Mouse (Mus musculus): Measurements from ENCODE around the gene Wdr4. TPM values are rescaled to one million over a fixed set of nuclear protein-coding genes. Genes with fewer than 3 reads are reported as not detected.

Wdr4 gene
- polyA plus RNA-seq, 1 experiment = 19.7 TPM

DNA sequence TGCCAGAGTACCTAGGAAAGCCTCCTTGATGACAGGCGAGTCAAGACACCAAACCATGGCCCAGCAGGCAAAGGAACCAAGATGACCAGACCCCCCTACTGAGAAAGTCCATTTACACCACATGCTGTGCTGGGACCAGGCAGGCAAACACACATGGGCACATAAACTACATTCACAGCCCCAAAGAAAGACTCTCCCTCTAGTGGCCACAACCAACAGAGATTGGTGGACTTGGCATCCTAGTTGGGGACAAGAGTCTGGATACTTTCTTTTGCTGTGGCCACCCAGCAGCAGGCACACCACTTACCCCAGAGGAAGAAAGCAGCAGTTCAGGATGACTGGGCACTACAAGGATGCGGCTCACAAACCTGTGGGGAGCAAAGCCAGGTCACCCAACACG, 18.9 kb downstream of the Wdr4 start:
- no peaks in the 10 kb centered on the region for H3K4me1 ChIP-seq (ENCODE audit: control insufficient read depth, insufficient read depth, low read length)
- H3K4me3 ChIP-seq (ENCODE audit: insufficient read depth, low read length) = no peak overlapping the region
- TF ChIP-seq CTCF (IDR thresholded peaks at IDR 0.05; ENCODE audit: borderline replicate concordance, insufficient read depth, low read length) = no peak
- no peak for TF ChIP-seq POLR2A (IDR thresholded peaks at IDR 0.05; ENCODE audit: low read depth, low read length)
- no peak overlapping the region for H3K27ac ChIP-seq (ENCODE audit: insufficient read depth, low read length)

DNA sequence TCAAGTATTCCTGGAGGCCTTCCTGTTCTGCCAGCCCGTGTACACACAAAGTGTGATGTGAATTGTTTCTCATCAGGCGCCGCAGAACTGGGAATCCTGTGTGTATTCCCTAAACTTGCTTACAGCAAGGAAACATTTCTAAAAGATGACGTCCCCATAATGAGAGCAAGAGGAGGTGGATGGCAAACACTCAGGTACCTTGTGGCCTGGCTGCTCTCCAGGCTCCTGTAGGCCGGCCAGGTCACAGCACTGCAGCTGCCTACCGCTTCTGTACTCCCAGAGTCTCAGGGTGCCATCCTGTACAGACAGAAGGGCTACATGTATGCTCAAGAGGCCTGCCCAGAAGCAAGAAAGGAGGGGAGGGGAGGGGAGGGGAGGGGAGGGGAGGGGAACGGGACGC, 19.4 kb downstream of the Wdr4 start:
- TF ChIP-seq POLR2A (IDR thresholded peaks at IDR 0.05; ENCODE audit: low read depth, low read length) = no peak
- no peak for TF ChIP-seq CTCF (IDR thresholded peaks at IDR 0.05; ENCODE audit: borderline replicate concordance, insufficient read depth, low read length)
- Histone ChIP-seq H3K27ac (ENCODE audit: insufficient read depth, low read length) (no peak overlapping the region), H3K4me3 (ENCODE audit: insufficient read depth, low read length) (no peak overlapping the region), H3K4me1 (ENCODE audit: control insufficient read depth, insufficient read depth, low read length) (no peaks in the 10 kb centered on the region)

DNA sequence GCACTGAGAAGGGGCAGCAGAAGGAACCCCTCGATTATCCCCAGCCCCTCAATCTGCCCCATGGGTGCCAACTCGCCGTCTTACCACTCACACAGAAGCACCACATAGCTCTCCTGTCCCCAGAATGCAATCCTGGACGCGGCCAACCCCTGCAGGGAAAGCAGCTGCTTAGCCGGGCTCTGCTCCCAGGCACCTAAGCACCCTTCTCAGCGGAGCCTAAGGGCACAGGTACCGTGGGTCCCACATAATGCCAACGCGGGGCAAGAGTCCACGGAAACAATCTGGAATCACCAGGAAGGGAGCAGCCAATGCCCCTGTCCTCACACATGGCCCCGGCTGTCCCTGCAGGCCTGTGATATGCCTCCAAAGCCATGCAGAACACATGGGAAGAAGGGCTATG, 20.1 kb downstream of the Wdr4 start:
- no peaks in the 10 kb centered on the region for H3K4me1 ChIP-seq (ENCODE audit: control insufficient read depth, insufficient read depth, low read length)
- H3K27ac ChIP-seq (ENCODE audit: insufficient read depth, low read length) = no peak overlapping the region
- TF ChIP-seq POLR2A (IDR thresholded peaks at IDR 0.05; ENCODE audit: low read depth, low read length) (no peak), CTCF (IDR thresholded peaks at IDR 0.05; ENCODE audit: borderline replicate concordance, insufficient read depth, low read length) (no peak)
- no peak overlapping the region for H3K4me3 ChIP-seq (ENCODE audit: insufficient read depth, low read length)

DNA sequence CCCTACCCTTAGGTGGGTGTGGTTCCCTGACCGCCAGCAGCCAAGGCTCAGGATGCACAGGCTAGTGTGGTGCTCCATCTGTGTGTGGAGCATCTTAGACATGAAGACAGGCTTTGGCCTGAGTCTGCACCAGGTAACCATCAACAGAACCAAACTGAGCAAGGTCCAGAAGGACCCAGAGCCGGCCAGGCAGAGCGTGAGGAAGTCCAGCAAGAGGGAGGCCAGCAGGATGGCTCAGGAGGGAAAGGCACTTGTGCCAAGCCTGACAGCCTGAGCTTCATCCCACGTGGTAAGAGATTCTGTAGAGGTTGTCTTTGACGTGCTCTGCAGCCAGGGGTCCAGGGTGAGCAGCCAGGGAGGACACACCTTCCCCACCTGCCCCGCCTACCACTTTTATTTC, 22.1 kb downstream of the Wdr4 start:
- Histone ChIP-seq H3K4me1 (ENCODE audit: control insufficient read depth, insufficient read depth, low read length) (no peaks in the 10 kb centered on the region), H3K27ac (ENCODE audit: insufficient read depth, low read length) (no peak overlapping the region), H3K4me3 (ENCODE audit: insufficient read depth, low read length) (no peak overlapping the region)
- TF ChIP-seq POLR2A (IDR thresholded peaks at IDR 0.05; ENCODE audit: low read depth, low read length) (no peak), CTCF (IDR thresholded peaks at IDR 0.05; ENCODE audit: borderline replicate concordance, insufficient read depth, low read length) (no peak)

GRCm38 (mm10) chr17:31494989-31495388, 24.8 kb downstream of the Wdr4 start:
- H3K4me3 ChIP-seq (ENCODE audit: insufficient read depth, low read length) = no peak overlapping the region
- TF ChIP-seq POLR2A (IDR thresholded peaks at IDR 0.05; ENCODE audit: low read depth, low read length) (no peak), CTCF (IDR thresholded peaks at IDR 0.05; ENCODE audit: borderline replicate concordance, insufficient read depth, low read length) (no peak)
- H3K27ac ChIP-seq (ENCODE audit: insufficient read depth, low read length) = no peak overlapping the region
- no peaks in the 10 kb centered on the region for H3K4me1 ChIP-seq (ENCODE audit: control insufficient read depth, insufficient read depth, low read length)

GRCm38 (mm10) chr17:31492416-31492815, 27.4 kb downstream of the Wdr4 start:
- no peak overlapping the region for H3K4me3 ChIP-seq (ENCODE audit: insufficient read depth, low read length)
- no peak overlapping the region for H3K27ac ChIP-seq (ENCODE audit: insufficient read depth, low read length)
- H3K4me1 ChIP-seq (ENCODE audit: control insufficient read depth, insufficient read depth, low read length) = no peaks in the 10 kb centered on the region
- TF ChIP-seq POLR2A (IDR thresholded peaks at IDR 0.05; ENCODE audit: low read depth, low read length) (no peak), CTCF (IDR thresholded peaks at IDR 0.05; ENCODE audit: borderline replicate concordance, insufficient read depth, low read length) (peak; percentile 82)

DNA sequence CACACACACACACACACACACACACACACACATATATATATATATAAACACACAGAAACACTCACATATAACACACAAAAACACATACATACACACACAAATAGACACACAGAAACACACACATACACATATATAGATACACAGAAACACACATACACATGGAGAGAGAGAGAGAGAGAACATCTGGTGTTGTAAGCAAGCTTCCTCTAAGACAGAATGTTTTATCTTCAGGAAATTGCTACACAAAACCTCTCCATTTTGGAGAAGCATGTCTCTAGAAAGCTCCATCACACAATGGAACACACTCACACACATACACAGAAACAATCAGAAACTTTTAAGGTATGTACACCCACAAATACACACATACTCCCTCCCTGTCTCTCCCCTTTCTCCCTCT, 28.4 kb downstream of the Wdr4 start:
- Histone ChIP-seq H3K27ac (ENCODE audit: insufficient read depth, low read length) (no peak overlapping the region), H3K4me3 (ENCODE audit: insufficient read depth, low read length) (no peak overlapping the region), H3K4me1 (ENCODE audit: control insufficient read depth, insufficient read depth, low read length) (no peaks in the 10 kb centered on the region)
- TF ChIP-seq CTCF (IDR thresholded peaks at IDR 0.05; ENCODE audit: borderline replicate concordance, insufficient read depth, low read length) = no peak
- no peak for TF ChIP-seq POLR2A (IDR thresholded peaks at IDR 0.05; ENCODE audit: low read depth, low read length)

DNA sequence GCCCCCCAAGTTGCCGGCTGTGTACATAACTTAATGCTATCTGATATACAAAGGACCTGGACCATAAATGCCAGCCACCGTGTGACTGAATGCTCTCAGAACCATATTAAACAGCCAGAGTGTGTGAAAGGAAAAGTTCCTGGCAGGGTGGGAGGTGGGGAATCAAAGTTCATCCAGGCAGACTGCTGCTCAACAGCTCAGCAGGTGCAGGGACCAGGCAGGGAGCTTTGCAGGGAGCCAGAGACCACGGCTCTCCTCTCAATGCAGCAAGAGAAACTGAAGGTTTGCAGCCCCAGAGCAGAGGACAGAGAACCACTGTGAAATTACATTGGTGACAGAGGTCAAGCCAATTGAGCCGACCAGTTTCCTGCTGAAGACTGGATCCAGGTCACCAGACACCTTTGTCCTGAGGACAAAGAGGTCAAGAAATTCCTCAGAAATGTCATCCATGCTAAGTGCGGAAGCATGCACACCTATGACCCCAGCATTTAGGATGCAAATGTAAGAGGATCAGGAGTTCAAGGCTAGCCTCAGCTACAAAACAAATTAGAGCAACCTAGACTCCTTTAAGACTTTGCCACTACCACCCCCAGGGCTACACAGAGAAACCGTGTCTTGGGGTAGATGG, 32.2 kb downstream of the Wdr4 start:
- Histone ChIP-seq H3K4me1 (ENCODE audit: control insufficient read depth, insufficient read depth, low read length) (no peaks in the 10 kb centered on the region), H3K4me3 (ENCODE audit: insufficient read depth, low read length) (no peak overlapping the region), H3K27ac (ENCODE audit: insufficient read depth, low read length) (no peak overlapping the region)
- TF ChIP-seq CTCF (IDR thresholded peaks at IDR 0.05; ENCODE audit: borderline replicate concordance, insufficient read depth, low read length) (no peak), POLR2A (IDR thresholded peaks at IDR 0.05; ENCODE audit: low read depth, low read length) (no peak)

DNA sequence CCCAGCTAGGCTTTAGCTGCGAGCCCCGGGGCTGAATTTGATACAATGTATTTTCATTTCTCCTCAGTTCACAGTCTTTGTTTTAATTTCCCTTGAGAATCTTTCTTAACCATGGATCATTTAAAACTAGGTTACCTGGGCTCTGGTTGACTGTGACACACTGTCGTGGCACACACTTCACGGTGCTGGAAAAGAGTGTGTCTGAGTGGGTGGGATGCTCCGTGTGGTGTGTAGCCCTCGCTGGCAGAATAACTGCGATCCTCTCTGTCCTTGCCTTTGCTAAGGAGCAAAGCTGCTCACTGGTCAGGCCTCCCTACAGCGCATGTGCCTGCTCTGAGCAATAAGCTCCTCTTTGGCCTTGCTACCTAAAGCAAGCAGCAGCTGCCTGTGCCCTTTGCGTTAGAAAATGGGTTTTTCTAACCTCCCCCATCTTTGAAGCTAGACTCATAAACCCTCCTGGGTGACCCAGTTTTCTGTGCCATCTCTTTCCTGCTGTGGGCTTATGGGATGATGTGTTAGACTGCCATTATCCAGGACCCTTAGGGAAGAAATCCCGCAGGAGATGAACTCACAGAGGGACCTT, 33.1 kb downstream of the Wdr4 start:
- no peaks in the 10 kb centered on the region for H3K4me1 ChIP-seq (ENCODE audit: control insufficient read depth, insufficient read depth, low read length)
- TF ChIP-seq CTCF (IDR thresholded peaks at IDR 0.05; ENCODE audit: borderline replicate concordance, insufficient read depth, low read length) (no peak), POLR2A (IDR thresholded peaks at IDR 0.05; ENCODE audit: low read depth, low read length) (no peak)
- no peak overlapping the region for H3K4me3 ChIP-seq (ENCODE audit: insufficient read depth, low read length)
- no peak overlapping the region for H3K27ac ChIP-seq (ENCODE audit: insufficient read depth, low read length)

DNA sequence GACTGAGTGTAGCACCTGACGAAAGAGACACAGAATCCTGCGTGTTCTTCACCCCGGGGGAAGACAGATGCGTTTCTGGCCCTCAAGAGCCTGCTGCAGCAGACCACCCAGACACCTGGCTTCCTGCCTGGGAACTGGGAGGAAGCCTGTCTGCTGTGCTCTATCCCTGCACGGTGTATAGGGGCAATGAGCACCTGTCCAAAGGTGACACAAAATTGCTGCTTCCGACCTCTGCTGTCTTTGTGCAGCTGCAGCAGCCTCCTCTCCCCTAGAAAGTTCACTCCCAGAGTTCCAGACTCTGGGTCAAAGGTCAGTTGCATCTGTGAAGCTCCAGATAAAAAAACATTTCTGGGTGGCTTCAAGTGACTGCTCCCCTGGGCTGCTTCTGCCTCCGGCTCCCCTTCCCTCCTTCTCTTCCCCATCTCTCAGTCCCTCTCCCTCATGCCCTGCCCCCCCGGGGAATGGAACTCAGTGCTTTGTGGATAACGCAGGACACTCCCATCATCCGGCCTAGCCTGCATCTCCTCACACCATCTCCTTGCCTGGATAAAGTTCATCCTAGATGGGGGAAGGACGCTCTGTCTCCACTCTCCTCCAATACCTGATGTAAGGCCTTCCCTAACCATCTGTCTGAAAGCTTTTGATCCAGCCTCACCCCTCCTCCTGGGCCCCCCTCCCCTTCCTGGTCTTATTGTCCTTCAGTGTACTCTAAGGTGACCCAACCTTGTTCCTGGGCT, 40.5 kb downstream of the Wdr4 start:
- Histone ChIP-seq H3K27ac (ENCODE audit: insufficient read depth, low read length) (no peak overlapping the region), H3K4me3 (ENCODE audit: insufficient read depth, low read length) (no peak overlapping the region), H3K4me1 (ENCODE audit: control insufficient read depth, insufficient read depth, low read length) (no peaks in the 10 kb centered on the region)
- TF ChIP-seq POLR2A (IDR thresholded peaks at IDR 0.05; ENCODE audit: low read depth, low read length) (no peak), CTCF (IDR thresholded peaks at IDR 0.05; ENCODE audit: borderline replicate concordance, insufficient read depth, low read length) (no peak)

Measured in embryonic fibroblast, embryonic 13.5 days (primary cell).